Mouse (Mus musculus): ENCODE measurements around the gene Plscr5. TPM values are rescaled to one million over a fixed set of nuclear protein-coding genes. Genes with fewer than 3 reads are reported as not detected.
A peak's percentile ranks its signal among the peaks of the same experiment; 100 is the strongest.

Plscr5 gene
- total RNA-seq, 2 experiments from 2014 or later: not detected

DNA sequence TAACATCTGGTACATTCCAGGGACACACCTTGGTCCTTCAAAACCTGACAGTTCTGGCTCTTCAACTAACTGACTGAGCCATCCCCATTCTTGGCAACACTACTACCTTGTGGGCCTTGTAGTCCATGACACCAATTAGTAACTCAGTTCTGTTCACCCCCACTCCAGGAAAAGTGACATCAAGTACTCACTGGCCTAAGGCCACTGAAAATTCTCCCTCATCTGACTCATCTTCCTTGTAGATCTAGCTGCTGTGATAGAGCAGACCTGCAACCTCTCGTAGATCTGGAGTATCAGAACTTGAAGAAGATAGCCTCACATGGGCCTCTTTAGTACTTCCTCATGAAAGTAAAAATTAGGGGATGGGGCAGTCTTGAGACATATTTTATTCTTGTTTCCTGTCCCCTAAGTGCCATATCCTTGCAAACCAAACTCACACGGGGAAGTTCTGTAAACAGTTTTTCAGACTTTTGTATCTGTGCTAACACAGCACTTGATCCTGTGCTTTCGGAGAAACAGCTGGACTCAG is 33.5 kb downstream of the Plscr5 start:
- peak; percentile 52 for ATAC-seq (replicated peaks; ENCODE audit: poor library complexity, severe bottlenecking)

DNA sequence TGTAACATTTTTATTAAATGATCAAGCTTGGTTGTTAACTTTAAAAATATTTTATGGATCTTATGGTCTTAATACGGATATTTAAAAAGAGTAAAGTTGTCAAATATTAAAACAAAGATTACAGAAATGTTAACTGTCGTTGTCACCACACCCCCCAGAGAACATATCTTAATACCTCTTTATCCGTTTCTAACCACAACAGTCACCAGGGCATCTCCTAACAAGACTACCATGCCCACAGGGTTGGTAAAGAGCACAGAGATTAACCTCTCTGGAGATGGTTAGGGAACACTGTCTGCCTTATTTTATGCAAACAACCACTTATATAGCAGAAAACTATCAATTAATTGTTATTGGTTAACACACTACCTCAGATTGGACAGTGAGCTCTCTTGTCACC is 34.1 kb downstream of the Plscr5 start:
- ATAC-seq (replicated peaks; ENCODE audit: poor library complexity, severe bottlenecking): no peak

DNA sequence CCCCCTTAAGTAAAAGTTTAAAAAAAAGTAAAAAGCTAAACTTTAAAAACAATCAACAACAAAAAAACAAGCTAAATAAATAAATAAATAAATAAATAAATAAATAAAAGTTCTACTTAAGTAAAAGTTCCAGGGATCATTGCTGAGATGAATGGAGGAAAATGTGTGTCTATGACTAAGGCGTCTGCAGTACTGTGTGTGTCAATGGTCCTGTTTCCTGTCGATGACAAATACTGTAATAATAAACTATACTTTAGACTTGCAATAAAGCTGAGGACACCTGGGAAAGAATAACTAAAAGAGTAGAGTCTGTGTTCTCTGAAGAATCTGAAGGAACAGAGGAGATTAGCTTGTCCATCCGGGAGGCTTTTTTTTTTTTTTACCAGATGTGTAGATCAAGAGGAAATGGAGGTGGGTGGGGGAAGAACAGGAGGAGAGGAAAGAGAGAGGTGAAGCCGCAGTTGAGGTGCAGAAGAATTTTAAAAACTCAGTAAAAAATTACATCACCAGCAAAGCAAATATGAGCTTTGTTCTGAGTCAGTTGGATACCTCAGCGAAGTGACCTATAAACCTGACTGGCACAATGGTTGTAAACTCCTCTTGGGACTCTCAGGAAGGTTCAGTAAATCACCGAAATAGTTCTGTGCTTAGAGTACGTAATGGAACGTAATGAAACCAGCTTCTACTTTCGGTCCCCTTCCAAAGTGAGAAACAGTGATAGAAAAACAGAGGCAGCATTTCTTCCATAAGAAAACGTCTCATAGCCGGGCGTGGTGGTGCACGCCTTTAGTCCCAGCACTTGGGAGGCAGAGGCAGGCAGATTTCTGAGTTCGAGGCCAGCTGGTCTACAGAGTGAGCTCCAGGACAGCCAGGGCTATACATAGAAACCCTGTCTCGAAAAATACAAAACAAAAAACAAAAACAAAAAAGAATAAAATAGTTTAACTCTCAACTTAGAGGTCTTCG is 36.4 kb downstream of the Plscr5 start:
- ATAC-seq (replicated peaks; ENCODE audit: poor library complexity, severe bottlenecking): no peak

DNA sequence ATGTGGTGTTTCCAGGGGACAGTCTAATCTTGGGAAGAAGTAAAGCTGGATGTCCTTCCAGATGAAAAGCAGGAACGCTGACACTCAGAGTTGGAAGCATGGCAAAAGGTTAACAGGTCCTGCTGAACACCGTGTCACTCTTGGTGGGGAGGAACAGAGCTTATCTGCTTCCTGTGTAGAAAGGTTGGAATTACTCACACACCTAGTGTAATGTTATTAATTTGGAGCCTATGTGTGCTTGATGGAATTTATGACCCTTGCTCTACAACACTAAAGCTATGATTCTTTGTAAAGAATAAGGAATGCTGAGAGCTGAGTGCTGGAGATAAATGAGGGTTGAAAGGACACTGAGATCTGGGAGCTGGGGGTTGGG is 37.1 kb downstream of the Plscr5 start:
- no peak for ATAC-seq (replicated peaks; ENCODE audit: poor library complexity, severe bottlenecking)

DNA sequence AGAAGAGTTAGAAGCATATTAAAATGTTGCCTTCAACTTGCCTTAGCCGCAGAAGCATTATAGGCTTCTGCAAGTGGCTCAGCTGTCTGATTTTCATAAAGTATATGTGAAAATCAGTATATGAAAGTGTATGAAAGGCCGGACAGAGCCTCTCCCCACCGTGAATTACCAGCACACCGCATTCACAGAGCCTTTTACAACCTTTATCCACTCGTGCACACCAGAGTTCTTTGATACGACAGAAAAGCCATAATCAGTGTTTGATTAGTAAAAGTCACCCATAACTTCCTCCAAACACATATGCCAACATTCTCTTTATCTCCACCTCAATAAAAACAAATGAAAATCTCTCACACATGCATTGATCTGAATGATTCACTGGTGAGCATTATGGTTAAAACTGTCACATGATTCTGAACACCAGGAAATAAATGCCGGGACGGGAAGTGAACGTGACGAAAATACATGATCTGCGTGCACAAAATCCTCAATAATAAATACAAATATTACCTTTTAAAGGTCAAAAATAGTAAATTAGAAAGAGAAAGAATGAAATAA is 42.2 kb downstream of the Plscr5 start:
- ATAC-seq (replicated peaks; ENCODE audit: poor library complexity, severe bottlenecking): no peak

DNA sequence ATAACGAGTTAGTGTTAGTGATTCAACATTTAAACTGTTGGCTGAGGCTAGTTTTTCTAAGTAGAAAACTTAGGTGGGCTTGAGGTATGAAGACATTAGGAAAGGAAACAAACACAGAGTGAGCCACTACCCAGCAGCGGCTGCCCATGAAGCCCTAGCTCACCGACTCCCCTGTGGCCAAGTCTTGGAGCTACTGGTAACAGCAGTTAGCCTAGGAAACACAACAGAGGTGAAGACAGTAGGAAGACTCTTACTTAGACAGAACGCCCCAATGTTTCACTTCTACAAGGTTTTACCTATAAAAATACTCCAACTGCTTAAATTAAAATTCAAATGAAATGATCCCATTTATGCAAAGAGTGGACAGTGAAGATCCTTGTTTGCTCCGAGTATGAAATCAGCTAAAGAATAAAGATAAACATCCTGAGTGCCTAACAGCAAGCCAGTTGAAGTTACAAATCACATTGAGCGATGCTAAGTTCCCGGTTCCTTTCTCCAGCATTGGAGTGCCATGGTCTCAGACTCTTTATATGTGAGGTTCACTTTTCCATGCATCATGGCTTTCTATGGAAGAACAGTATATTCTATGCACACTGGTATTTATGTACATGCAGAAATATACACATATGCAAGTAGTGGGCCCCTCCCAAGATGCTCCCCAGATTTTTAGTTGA is 56.2 kb downstream of the Plscr5 start:
- no peak for ATAC-seq (replicated peaks; ENCODE audit: poor library complexity, severe bottlenecking)

DNA sequence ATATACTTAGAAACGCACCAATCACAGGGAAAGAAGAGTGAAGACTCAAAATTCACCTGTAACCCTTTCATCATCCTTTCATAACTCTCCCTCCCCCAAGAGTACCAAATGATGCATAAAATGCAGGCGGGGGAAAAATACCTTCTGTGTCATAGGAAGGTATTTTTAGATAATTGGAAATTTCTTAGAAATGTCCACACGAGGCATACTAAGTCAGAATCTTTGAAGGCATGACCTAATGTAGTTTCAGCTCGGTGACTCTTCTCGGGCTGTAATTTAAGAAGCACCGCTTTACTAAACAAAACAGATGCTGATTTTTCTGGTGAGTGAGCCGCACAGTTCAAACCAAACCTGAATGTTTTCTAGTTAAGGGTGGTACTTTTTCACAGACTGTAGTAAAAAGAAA is 56.7 kb downstream of the Plscr5 start, which contains the start of gene Plscr1:
Plscr1 (plus strand) TSS at position 304 of the 406 bp plus-strand sequence.
- ATAC-seq (replicated peaks; ENCODE audit: poor library complexity, severe bottlenecking): no peak

DNA sequence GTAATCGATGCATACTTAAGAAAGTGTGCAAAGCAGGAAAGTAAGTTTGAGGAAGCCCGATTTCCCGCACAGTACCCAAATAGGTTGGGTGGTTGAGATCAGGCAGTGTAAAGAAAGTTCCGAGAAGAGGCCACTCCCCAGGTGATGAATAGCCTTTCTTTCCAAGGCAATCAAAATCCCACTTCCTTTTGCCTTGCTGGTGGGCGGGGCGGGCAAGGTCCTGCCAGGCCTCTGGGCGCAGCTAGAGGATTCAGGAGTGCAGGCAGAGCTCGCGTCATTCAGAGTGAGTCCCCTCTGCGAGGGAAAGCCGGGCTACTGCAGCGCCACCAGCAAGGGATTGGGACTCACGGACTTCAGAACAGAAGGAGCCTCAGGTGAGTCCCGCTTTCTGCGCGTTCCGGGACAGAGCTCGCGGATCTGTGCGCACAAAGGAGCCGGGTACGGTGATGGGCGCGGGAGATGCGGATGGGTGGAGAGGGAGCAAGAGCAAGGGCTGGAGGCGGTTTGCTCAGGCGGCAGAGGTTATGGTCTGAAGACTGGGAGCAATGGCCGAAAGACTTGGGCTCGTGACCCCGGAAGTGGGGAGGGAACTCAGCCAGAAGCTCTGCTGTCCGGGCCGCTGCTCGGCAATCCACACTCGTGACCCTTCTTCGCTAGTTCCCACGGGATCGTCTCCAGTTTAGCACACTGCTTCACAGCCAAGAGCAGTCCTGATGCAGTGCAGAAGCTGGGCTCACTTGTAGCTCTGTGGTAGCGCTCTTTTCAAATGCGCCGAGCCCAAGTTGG is 57.4 kb downstream of the Plscr5 start:
- ATAC-seq (replicated peaks; ENCODE audit: poor library complexity, severe bottlenecking): peak; percentile 82

DNA sequence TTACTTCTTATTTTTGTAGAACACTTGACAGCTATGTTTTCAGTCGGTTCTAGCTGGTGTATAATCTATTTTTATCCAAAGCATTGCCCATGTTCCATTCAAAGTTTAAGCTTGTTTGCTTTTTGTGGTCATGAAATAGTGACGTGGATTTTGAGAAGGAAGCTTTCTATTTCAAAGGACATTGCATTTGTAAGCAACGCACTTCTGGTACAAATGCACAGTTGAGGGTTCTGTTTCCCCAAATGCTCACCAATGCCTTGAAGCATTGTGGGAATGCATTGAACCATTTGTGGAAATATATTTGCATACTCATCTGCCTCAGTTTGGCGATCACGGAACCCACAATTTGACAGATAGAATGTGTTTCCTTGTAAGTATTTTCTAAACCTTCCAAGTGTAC is 60.0 kb downstream of the Plscr5 start:
- no peak for ATAC-seq (replicated peaks; ENCODE audit: poor library complexity, severe bottlenecking)

DNA sequence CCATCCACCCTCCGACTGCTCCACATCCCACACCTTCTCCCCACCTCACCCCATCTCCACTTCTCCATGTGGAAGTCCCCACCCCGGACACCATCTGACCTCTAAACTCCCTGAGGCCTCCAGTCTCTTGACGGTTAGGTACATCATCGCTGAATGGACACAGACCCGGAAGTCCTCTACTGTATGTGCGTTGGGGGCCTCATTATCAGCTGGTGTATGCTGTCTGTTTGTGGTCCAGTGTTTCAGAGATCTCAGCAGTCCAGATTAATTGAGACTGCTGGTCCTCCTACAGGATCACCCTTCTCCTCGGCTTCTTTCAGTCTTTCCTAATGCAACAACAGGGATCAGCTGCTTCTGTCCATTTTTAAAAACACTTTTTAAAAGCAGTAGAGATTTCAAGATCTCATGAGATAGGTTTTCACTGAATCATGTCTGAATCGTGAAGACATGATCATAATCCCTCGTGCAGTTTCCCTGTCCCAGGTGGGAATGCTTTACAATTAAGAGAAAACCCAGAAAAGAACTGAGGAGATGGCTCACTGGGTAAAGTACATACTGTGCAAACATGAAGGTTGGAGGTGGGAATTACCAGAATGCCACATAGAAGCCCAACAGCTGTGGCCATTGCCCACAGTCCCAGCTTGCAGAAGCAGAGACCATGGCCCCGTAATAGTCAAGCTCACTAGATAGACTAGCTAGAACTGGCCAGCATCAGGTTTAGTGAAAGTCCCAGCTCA is 61.0 kb downstream of the Plscr5 start:
- ATAC-seq (replicated peaks; ENCODE audit: poor library complexity, severe bottlenecking): no peak

Other genes with a start within 250 kb of the Plscr5 start
- 30.2 and 32.0 TPM in 2 replicates for gene Plscr1, start 56.8 kb downstream of the Plscr5 start, total RNA-seq (2014; fragmentation: Nextera tagmentation)
- gene Plscr1, start 56.8 kb downstream of the Plscr5 start, total RNA-seq (2017): 21.6 and 27.5 TPM in 2 replicates
- not detected in 2 replicates for gene Plscr2, start 82.7 kb downstream of the Plscr5 start, total RNA-seq (2014; fragmentation: Nextera tagmentation)
- gene Plscr2, start 82.7 kb downstream of the Plscr5 start, total RNA-seq (2017): not detected in 2 replicates
- gene 1700057G04Rik, start 116.4 kb downstream of the Plscr5 start, total RNA-seq (2014; fragmentation: Nextera tagmentation): not detected in 2 replicates
- gene 1700057G04Rik, start 116.4 kb downstream of the Plscr5 start, total RNA-seq (2017): not detected in 2 replicates

Data from granulocyte monocyte progenitor cell, adult 5-6 weeks (primary cell).